Comparison of ENCODE assay signal across 17 mouse cellular contexts in the genomic region with DNA sequence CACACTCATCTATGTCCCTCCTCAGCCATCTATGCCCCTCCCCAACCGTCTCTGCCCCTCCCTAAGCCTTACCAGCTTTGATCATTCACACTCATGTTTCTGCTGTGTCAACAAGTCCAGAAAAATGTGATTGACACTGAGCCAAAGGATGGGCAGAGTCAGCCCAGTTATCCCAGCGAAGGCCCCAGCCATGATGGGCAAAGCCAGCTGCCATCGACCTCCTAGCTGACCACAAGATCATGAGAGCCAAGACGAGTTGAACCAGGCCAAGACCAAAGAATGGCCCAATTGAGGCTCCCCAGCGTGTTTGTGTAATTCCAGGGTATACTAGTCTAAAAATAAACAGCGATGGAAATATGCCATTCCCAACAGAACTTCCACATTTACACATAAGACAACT.
"Had no signal": no experiment of that assay in that cellular context is flagged by ENCODE, and none has a peak within 500 bp of the region (broad histone marks: within the 10 kb centered on the region; RNA-seq: fewer than 3 reads in every experiment).

No protein-coding gene starts in this region.

- H3K4me3 ChIP-seq: lung, embryonic 15.5 days; midbrain, embryonic 13.5 days; midbrain, embryonic 15.5 days; neural tube, embryonic 12.5 days; stomach, embryonic 15.5 days had no signal

- H3K36me3 ChIP-seq: lung, embryonic 15.5 days; midbrain, embryonic 13.5 days; midbrain, embryonic 15.5 days; neural tube, embryonic 12.5 days; stomach, embryonic 15.5 days had no signal

- DNase-seq: lung, adult 2 months; lung, postnatal 14 days; lung, postnatal 36 days; right cerebral cortex, postnatal 14 days; thymus, adult 18-20 months; thymus, postnatal 14 days; thymus, postnatal 36 days had no signal

- H3K27me3 ChIP-seq: lung, embryonic 15.5 days; midbrain, embryonic 13.5 days; midbrain, embryonic 15.5 days; neural tube, embryonic 12.5 days; stomach, embryonic 15.5 days had no signal

- ATAC-seq: lung, postnatal 0 days; midbrain, embryonic 13.5 days; midbrain, embryonic 15.5 days had no signal

- H3K9me3 ChIP-seq: lung, embryonic 15.5 days; midbrain, embryonic 13.5 days; midbrain, embryonic 15.5 days; neural tube, embryonic 12.5 days; stomach, embryonic 15.5 days had no signal

- H3K9ac ChIP-seq: liver, embryonic 14.5 days; lung, embryonic 15.5 days; midbrain, embryonic 13.5 days; midbrain, embryonic 15.5 days; neural tube, embryonic 12.5 days; stomach, embryonic 15.5 days had no signal

- H3K27ac ChIP-seq: liver, embryonic 14.5 days; lung, embryonic 15.5 days; macrophage; midbrain, embryonic 13.5 days; midbrain, embryonic 15.5 days; neural tube, embryonic 12.5 days; stomach, embryonic 15.5 days had no signal

- H3K4me2 ChIP-seq: lung, embryonic 15.5 days; midbrain, embryonic 11.5 days; midbrain, embryonic 13.5 days; midbrain, embryonic 15.5 days; neural tube, embryonic 12.5 days; stomach, embryonic 15.5 days had no signal

- H3K4me1 ChIP-seq: megakaryocyte, embryonic 14.5 days; midbrain, embryonic 13.5 days; midbrain, embryonic 15.5 days; neural tube, embryonic 12.5 days; stomach, embryonic 15.5 days had no signal
